Mouse (Mus musculus): ENCODE results near the gene Dtd2.

DNA sequence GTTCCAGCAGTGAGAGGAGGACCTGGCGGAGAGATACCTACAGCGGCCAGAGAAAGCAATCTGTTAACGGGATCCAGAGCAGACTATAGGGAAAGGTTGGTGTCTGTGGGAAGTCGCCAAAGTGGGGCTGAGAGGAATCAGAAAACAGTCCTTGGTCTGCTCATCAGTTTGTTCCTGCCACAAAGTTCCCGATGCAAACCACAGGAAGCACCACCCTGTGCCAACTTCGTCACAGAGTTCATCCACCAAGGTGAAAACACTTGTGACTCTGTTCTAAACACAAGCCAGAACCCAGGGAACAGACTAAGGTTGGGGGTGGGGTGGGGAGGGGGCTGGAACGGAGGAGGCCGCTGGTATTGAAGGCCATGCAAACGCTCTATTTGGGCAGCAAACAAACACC lies 29.8 kb downstream of the Dtd2 start:
- TF ChIP-seq CTCF (IDR thresholded peaks at IDR 0.05; ENCODE audit: low read depth, low read length) (no peak), GATA1 (IDR thresholded peaks at IDR 0.05; ENCODE audit: borderline replicate concordance, low read length) (no peak), POLR2AphosphoS5 (IDR thresholded peaks at IDR 0.05; ENCODE audit: insufficient replicate concordance, low read depth, low read length) (no peak), TAL1 (conservative IDR thresholded peaks at IDR 0.05; ENCODE audit: low read depth, low read length) (no peak), GATA2 (IDR thresholded peaks at IDR 0.05; ENCODE audit: borderline replicate concordance, low read depth, low read length) (no peak)
